Mouse (Mus musculus): Measurements from ENCODE around the gene Cdk2.

- TF ChIP-seq CTCF (IDR thresholded peaks at IDR 0.05; ENCODE audit: extremely low read depth, insufficient read depth, insufficient read length, insufficient replicate concordance) = no peak
- TF ChIP-seq POLR2A (IDR thresholded peaks at IDR 0.05; ENCODE audit: low read depth, low read length) = no peak
Measured at GRCm38 (mm10) chr10:128703895-128704294, 936 bp downstream of the Cdk2 start, which contains the start of gene Pmel.
